Mouse (Mus musculus) forebrain, embryonic 14.5 days (tissue): ENCODE data around the gene Fam208b. TPM values are rescaled to one million over a fixed set of nuclear protein-coding genes. Genes with fewer than 3 reads are reported as not detected.

Source experiments
- polyA plus RNA-seq: library from polyadenylated mRNA; unstranded; fragments of >200 nt; fragmentation: Nextera tagmentation; extraction: Ambion mirVana; gene quantifications from 2 replicates; pipeline ENCODE4 v1.2.1, GENCODE M21; 2014

The Fam208b gene
- polyA plus RNA-seq, 1 experiment from 2014 or later = 18.2 TPM

Other genes with a start within 250 kb of the Fam208b start
- 501 and 516 TPM in 2 replicates for gene Gdi2, start 73.0 kb downstream of the Fam208b start, polyA plus RNA-seq
- 6.0 and 6.6 TPM in 2 replicates for gene Asb13, start 22.9 kb upstream of the Fam208b start, polyA plus RNA-seq
- not detected in 2 replicates for gene Calml3, start 193.2 kb upstream of the Fam208b start, polyA plus RNA-seq
- gene Calm4, start 226.6 kb upstream of the Fam208b start, polyA plus RNA-seq = not detected in 2 replicates
- not detected in 2 replicates for gene Calm5, start 243.1 kb upstream of the Fam208b start, polyA plus RNA-seq